Mouse (Mus musculus): Measurements from ENCODE around the gene Rpl31. TPM values are rescaled to one million over a fixed set of nuclear protein-coding genes. Genes with fewer than 3 reads are reported as not detected.

Rpl31 gene
- 610 and 623 TPM in 2 replicates for total RNA-seq (2017)

DNA sequence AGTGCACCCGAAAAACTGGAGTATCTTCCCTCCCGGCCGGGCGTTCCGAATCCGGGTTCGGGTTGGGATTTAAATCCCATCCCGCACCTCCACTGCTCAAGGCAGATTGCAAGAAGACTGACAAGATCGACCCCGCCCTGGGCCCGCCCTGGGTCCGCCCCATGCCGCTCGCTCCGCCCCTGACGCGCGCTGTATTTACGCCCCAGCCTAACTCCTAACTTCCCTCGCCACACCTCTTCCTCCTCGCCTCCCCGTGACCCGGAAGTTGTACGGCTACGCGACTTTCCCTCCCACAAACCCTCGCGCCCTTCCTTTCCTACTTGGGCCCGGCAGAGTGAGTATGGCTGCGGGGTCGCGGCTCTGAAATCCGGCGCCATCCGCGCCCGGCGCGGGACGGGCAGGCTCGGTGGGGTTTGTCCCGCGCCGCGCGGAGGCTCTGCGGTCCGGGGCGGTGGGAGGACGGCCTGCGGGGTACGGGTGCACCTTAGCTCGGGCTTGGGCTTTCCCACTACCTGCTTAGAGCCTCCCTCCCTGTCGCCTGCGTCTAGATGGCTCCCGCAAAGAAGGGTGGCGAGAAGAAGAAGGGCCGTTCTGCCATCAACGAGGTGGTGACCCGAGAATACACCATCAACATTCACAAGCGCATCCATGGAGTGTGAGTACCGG is at the start of gene Rpl31:
TSS of gene Rpl31 (plus strand) at position 242 of the 666 bp plus-strand sequence.
- ATAC-seq (replicated peaks; ENCODE audit: low read depth, poor library complexity, severe bottlenecking): peak; percentile 99

DNA sequence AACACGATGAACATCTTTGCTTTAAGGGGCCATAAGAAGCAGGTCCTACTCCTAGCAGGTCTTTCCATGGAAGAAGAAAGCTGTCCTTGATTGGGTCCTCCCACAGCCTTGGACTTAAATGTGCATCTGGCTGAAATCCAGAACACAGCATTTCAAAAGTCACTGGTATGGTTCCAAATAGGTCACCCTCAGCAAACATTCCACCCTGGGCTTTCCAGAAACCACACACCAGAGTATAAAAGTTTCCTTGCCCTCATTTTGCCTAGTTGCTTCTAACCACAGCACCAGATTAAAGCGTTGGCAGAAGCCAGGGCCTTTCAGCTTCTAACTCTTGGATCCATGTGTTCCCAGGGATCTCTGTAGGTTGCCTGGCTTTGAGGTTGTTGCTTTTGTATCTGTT is 49.7 kb upstream of the Rpl31 start:
- ATAC-seq (replicated peaks; ENCODE audit: low read depth, poor library complexity, severe bottlenecking): no peak

DNA sequence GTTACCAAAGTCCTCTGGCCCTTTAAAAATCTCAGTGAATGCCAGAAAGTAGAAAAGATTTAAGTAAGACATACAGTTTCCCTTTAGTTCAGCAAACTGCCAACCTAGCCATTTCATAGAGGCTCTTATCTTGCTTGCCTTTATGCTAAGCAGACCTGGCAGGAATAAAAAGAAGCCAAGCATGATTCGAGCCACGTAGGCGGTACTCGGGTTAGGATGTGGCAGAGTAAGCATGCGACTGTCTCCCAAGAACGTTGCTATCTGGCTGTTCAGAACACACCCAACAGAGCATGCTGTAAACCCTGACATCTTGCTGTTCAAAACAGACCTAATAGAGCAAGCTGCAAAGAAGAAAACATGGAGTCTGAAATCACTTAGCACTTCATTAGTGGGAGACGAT is 48.8 kb upstream of the Rpl31 start:
- ATAC-seq (replicated peaks; ENCODE audit: low read depth, poor library complexity, severe bottlenecking): no peak

DNA sequence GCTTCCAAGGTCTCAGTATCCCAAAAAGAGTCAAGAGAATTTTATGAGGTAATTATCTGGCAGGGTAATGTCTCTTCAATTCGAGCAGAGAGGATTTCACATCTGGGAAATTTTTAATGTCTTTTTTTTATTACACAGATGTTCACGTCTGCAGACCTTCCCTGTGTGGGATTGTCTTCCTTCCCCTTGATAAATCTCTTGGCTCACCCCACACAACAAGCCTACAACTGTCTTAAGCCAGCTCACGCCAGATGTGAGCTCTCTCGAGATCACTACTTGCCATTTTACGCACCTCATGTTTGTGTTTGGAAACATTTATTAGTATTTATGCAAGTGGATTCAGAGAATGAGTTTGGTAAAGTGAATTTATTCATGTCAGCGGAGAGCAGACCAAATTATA is 45.7 kb upstream of the Rpl31 start:
- no peak for ATAC-seq (replicated peaks; ENCODE audit: low read depth, poor library complexity, severe bottlenecking)

DNA sequence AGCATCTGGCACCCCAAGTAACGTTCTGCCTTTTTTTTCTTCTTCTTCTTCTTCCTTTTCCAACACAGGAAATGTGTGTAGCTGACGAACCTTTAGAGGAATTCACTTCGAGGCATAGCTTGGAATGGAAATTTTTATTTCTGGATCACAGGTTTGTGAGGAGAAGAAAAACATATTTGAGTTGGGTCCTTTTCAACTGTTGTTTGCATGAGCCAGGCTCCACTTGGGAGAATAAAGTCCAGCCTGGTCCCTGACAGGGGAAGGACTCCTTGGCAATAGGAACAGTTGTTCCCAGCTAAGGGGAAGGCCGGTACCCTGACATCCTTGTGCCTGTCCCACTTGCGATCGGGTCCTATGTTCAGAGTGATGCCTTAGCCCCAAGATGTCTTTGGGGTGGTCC is 42.4 kb upstream of the Rpl31 start:
- ATAC-seq (replicated peaks; ENCODE audit: low read depth, poor library complexity, severe bottlenecking): no peak

DNA sequence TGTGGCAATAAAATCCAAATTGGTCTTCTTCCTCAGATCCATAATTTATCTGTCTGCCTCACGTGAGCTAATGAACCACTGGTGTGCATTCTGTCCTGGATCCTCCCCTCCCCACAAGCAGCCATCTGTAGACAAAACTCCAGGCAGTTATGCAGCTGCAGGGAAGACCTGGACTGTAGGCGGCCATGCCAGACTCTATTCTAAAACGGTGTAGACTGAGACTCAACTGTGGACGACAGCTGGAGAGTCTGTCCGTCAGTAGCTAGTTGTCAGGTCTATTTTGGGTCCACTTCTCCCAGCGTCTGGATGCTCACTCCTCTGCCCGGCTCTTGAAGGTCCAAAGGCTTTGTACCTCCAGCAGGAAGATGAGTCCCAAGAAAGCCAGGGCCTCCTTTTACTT is 40.1 kb upstream of the Rpl31 start:
- ATAC-seq (replicated peaks; ENCODE audit: low read depth, poor library complexity, severe bottlenecking): no peak

DNA sequence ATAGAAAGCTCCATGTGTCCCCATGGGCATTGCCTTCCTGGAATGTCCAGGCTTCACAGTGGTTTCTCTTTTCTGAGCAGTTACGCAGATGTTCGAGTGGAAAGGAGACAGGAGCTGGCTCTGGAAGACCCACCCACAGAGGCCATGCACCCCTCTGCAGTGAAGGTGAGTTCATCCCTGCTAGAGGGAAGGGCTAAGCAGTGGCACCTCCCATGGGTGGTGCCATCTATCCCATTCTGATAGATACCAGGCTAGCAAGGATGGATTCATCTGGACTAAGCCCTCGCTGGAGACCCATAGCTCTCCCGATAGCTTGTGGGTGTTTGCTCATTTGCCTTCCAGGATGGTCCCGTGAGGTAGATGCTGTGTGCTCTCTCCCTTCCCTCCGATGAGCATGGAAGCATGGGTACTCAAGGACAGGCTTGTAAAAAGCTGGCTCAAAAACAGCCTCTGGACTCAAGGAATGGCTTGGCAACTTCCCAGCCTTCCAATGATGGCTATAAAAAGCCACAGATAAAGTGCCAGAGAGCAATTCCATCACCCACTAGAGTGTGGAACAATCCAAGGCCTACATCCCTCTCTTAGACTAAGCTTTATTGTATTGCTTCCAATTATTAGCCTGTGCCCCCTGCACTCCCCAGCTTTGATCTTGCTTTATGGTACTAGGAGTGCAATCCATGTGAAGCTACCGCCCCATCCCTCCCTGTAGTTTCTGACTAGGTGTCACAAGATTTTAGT is 36.6 kb upstream of the Rpl31 start:
- no peak for ATAC-seq (replicated peaks; ENCODE audit: low read depth, poor library complexity, severe bottlenecking)

DNA sequence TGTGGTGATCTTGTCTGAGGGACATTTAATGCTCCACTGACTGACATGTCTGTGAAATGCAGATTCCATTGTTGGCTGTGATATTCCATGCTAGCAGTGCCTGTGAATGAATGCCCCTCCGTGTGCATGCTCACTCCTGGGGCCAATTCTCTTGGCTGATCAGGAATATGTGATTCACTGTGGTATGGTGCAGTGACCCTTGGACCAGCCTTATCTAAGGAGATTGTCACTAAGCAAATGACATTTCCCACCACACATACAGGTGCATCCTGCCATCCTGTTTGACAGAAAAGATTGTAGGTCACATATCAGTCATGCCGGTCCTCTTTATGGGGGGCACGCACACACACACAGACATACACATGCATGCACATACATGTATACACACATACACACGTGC is 35.2 kb upstream of the Rpl31 start:
- ATAC-seq (replicated peaks; ENCODE audit: low read depth, poor library complexity, severe bottlenecking): no peak

DNA sequence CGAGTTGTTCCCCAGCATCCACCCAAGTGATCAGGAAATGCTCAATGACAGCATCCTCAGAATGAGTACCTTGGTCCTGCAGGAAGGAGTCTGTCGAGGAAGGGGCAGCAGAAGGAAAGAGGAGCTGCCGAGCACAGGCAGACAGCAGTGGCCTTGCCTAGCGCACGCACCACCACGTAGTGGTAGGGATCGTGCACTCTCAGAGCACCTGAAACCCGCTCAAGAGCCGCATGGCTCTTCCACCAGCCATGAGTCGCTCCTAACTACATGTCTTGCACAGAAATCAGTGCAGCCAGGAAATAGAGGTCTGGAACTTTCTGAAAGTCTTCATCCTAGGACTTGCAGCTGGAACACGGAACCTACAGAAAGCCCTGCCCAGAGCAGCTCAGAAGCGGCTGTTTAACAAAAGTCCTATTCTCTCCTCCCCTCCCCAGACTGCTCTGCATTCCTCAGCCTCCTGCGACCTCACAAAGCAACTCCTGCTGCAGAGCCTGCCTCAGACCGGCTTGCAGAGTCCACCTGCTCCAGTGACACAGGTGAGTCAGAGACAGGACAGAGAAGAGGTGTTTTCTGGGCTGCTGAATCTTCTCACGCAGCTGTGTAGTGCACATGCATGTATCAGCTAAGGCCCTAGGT is 32.0 kb upstream of the Rpl31 start:
- no peak for ATAC-seq (replicated peaks; ENCODE audit: low read depth, poor library complexity, severe bottlenecking)

DNA sequence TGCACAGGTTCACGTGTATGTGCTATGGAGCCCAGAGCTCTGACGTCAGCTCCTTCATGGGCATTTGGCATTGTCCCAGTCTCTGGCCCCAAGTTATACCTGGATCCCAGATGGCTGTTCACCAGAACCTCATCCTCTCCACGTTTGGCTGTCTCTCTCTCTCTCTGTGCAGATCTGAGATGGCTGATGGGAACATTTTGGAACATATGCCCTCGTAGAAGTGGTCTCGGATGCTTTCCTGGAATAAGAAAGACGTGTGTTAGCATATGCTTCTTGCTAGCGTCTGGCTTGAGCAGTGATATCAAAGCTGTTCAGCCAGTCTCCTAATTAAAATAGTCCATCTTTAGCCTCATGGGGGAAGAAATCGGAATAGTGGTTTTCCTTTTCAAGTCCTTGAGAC is 30.9 kb upstream of the Rpl31 start:
- no peak for ATAC-seq (replicated peaks; ENCODE audit: low read depth, poor library complexity, severe bottlenecking)

DNA sequence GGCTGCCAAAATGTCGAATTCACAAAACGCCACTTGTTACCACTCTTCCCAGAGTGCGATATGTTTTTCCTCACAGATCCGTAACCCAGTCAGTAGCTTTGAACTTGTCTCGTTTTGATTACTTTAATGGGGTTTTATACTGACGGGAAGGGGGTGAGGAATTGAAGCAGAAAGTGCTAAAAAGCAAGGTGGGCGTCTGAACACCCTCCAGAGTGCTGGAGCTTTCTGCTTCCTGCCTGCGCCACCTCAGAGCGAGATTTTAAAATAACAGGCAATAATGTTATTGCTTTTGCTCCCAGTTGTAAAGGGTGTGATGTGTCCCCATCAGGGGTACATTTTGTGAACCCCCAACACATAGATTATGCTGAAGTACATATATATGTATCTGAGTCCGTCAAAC is 28.8 kb upstream of the Rpl31 start:
- ATAC-seq (replicated peaks; ENCODE audit: low read depth, poor library complexity, severe bottlenecking): no peak

DNA sequence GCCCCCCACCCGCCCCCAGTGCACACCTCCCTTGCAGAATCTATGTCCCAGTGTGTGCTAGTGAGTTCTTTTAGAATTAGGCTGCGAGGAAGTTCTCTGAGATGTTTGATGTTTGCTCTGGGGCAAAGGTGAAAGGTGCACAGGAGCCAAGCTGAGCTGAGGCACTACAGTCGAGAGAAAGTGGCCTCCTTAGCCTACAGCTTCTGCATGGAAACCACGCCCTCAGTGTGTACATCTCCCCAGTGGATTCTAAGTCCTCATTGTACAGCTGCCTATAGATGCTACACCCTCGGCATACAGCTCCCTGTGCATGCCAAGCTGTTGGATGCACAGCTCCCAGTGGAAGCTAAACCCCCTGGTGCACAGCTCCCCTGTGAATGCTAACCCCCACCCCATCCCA is 28.2 kb upstream of the Rpl31 start:
- no peak for ATAC-seq (replicated peaks; ENCODE audit: low read depth, poor library complexity, severe bottlenecking)

DNA sequence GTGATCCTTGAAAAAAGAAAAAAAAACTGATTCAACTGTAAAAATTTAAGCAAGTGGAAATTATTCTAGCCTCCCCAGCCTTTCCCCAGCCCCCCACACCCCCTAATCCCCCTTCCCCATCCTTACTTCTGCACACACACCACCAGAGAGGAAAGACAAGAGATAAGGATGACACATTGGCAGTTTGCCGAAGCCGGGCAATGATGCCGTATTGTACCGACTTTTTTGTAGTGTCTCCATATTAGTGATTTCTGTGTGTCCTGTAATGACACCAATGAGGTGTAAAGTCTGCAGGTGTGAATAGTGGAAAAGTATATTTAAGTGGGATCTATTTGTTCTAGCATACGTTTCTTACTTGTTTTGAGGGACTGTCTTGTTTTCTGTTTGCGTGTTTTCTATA is 27.5 kb upstream of the Rpl31 start:
- ATAC-seq (replicated peaks; ENCODE audit: low read depth, poor library complexity, severe bottlenecking): no peak

DNA sequence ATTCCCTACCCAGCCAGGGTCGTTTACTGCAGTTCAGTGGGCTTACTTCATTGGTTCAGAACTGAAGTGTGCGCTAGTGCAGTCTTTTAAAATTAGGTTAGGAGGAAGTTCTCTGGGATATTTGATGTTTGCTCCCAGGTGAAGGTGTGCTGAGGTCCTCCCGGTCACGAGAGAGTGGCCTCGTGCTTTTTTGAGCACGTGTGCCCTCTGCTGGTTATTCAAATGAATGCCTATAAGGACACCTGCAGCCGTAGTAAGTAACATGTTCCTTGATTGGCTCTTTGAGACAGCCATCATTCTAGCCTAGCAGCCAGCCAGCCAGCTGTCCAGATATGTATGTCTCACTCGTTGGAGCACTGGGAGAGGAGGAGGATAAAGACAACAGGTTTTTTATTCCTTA is 27.0 kb upstream of the Rpl31 start:
- peak; percentile 86 for ATAC-seq (replicated peaks; ENCODE audit: low read depth, poor library complexity, severe bottlenecking)

DNA sequence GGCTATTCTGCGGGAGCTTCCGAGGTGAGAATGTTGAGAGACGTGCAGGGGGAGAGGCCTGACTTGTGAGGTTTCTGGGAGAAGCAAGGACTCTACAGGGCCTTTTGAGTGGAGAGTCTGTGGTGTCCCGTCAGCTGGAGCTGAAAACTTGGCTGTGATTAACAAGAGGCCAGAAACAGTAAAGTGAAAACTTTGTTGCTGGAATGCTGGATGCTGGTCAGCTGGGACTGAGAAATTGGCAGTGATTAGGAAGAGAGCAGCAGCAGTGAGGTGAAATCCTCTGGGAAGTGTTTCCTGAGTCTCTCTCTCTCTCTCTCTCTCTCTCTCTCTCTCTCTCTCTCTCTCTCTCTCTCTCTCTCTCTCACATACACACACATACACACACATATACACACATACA is 25.8 kb upstream of the Rpl31 start:
- ATAC-seq (replicated peaks; ENCODE audit: low read depth, poor library complexity, severe bottlenecking): no peak

DNA sequence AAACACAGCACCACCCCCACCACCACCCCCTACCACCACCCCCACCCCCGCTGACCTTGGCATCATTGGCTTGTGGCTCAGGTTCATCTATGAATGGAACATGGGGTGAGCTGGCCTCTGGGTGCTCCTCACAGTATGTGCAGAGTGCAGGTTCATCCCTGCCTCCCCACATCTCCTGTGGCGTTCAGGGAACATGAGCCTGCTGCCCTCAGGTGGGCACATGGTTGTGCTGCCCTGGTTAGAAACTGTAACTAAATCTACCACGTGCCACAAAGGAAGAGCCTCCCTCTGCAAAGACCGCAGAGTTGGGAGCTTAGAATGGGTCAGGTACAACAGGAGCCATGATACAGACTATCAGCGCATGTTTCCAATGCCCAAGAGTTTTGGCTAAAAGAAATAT is 24.4 kb upstream of the Rpl31 start:
- no peak for ATAC-seq (replicated peaks; ENCODE audit: low read depth, poor library complexity, severe bottlenecking)

DNA sequence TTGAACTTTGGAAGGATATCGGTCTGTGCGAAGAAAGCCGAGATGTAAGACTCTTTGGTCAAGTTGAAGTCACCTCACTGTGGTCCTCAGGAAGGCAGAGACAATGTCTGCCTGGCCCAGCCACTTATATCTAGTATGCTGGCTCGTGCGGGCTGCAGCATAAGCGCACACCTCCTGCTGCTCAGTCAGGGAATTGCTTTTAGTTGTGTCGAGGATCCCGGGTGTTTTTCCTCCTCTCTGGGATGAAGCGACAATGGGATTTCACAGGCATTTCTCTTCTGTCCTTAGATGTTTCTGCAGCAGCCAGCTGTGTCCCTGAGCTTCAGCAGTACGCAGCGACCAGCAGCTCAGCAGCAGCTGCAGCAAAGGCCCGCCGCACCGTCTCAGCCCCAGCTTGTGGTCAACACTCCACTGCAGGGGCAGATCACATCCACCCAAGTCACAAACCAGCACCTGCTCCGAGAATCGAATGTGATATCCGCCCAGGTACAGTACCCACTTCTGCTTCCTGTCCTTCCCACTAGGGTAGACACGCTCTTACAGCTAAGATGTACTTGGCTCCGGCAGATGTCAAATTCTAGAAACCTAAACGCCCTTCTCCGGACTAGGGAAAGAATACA is 22.6 kb upstream of the Rpl31 start:
- no peak for ATAC-seq (replicated peaks; ENCODE audit: low read depth, poor library complexity, severe bottlenecking)

DNA sequence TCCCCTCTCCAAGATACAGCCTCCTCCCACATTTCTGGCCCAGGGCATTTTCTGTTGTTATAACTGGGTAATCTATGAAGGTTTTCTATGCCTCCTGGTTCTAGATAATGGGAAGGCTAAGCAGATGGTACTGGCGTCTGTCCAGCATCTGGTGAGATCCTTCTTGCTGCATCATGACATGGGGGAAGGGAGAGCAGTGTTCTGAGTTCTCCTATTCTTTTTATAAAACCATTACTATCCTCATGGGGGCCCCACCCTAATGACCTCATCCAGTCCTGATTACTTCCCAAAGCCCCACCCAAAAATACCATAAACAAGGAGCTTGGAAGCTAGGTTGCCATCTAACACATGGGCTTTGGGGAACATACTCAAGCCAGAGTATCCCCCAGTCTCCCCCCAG is 18.6 kb upstream of the Rpl31 start:
- no peak for ATAC-seq (replicated peaks; ENCODE audit: low read depth, poor library complexity, severe bottlenecking)

DNA sequence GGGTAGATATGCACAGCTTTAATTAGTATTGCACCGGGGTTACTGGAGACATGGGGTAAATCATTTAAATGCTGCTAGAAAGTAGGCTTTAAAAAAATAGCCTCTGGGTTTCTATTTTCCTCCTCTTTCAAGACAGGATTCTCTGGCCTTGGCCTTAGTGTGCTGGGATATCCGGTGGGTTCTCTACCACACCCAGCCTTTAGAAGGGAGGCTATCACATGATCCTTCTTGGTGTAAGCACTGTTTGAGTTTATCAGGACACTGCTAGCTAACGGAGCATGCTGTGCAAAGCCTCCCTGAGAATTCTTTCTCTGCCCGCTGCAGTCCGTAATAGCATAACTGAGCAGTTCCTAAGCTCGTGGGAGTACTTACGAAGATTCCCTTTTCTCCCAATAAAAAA is 18.2 kb upstream of the Rpl31 start:
- no peak for ATAC-seq (replicated peaks; ENCODE audit: low read depth, poor library complexity, severe bottlenecking)

DNA sequence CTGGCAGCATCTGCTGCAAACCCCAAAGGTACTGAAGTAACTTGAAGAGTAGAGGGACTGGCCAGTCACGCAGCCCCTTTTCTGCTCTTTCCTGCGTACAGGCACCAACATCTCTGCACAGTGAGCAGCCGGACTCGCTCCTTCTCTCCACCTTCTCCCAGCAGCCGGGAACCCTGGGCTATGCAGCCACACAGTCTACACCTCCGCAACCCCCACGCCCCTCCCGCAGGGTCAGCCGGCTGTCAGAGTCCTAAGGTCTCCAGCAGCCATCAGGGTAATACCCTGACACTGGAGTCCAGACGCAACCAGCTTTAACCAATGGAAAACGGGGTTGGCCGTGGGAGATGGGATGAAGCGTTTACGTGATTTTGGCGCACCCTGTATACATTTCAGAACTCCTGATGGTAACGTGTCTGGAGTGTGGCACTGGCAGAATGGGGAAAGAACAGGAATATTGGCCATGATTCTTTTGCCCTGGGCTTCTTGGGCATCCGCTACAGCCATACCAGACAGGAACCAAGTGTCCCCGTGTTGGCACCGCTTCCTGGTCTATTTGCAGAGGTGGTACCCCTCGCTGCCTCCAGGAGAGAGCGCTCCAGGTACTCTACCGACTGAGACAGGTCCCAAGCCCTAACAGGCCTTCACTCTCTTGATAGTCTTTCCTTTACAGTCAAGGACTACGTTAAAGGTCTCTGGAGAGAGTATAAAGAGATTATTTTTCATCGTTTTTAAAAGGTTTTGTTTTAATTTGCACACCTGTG is 5.7 kb upstream of the Rpl31 start:
- ATAC-seq (replicated peaks; ENCODE audit: low read depth, poor library complexity, severe bottlenecking): no peak

Data from common myeloid progenitor, adult 5-6 weeks (primary cell).